Mouse (Mus musculus) mesoderm, embryonic 11.5 days (tissue): ENCODE results near the gene Lrfn3.

Experiments used
- DNase-seq: peaks from one replicate; pipeline ENCODE4 v3.0.0-alpha.2; 2012; ENCODE audit warnings: low read depth, low spot score

The Lrfn3 gene

GRCm38 (mm10) chr7:30314721-30315155 lies 47.8 kb downstream of the Lrfn3 start, which contains the start of gene Syne4:
Gene Syne4 (plus strand): TSS chr7:30314807.
- DNase-seq: peak; percentile 58

- DNase-seq: no peak
Observed at GRCm38 (mm10) chr7:30313666-30314320, 48.8 kb downstream of the Lrfn3 start.

GRCm38 (mm10) chr7:30310136-30310535 lies 52.4 kb downstream of the Lrfn3 start:
- DNase-seq: no peak

- DNase-seq: no peak
Observed at GRCm38 (mm10) chr7:30309395-30310129, 53.0 kb downstream of the Lrfn3 start.

- DNase-seq: peak; percentile 95
Observed at GRCm38 (mm10) chr7:30308076-30309005, 54.2 kb downstream of the Lrfn3 start, which contains the start of gene Alkbh6. Gene Alkbh6 (plus strand): TSS chr7:30308717.

GRCm38 (mm10) chr7:30306083-30306779 lies 56.3 kb downstream of the Lrfn3 start:
- DNase-seq: no peak
